Mouse (Mus musculus): ENCODE measurements around the gene Myg1.

DNA sequence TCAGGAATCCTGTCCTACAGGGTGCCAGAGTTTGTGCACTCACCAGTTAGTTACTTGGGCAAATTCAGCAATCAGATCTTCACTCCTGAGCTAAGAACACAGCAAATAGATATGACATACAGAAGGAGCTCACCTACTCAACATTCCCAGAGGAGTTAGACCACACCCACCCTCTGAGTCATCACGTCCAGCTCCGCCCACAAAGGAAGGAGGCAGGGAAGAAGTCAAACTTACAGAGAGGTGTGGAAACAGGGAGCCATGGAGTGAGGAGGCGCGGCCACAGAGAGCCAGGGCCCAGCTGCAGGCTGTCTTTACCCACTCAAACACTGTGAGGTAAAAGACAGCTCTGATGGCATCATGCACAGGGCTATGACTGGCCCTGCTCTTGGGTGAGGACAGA lies 14.9 kb downstream of the Myg1 start:
- no peak for TF ChIP-seq USF2 (conservative IDR thresholded peaks at IDR 0.05; ENCODE audit: low read depth, low read length)
- TF ChIP-seq CTCF (conservative IDR thresholded peaks at IDR 0.05 in 1 of 2, IDR thresholded peaks at IDR 0.05 in 1 of 2; ENCODE audit: low read depth in 2 of 2, low read length in 2 of 2) = no peak
- TF ChIP-seq POLR2A (IDR thresholded peaks at IDR 0.05; ENCODE audit: low read depth, low read length) = no peak
- no peak for TF ChIP-seq EP300 (IDR thresholded peaks at IDR 0.05; ENCODE audit: low read length)
- no peak for TF ChIP-seq GABPA (IDR thresholded peaks at IDR 0.05; ENCODE audit: insufficient replicate concordance, low read depth, low read length)
- TF ChIP-seq MAFK (IDR thresholded peaks at IDR 0.05; ENCODE audit: insufficient replicate concordance, low read length) = no peak
